Mouse (Mus musculus) midbrain, embryonic 12.5 days (tissue): ENCODE results near the gene Atox1. TPM values are rescaled to one million over a fixed set of nuclear protein-coding genes. Genes with fewer than 3 reads are reported as not detected.
A peak's percentile ranks its signal among the peaks of the same experiment; 100 is the strongest.

Source experiments
- ATAC-seq: fragments of 200-750 bp; cut with Nextera tagmentation; 2 replicates; pipeline ENCODE4 v1.8.0; 2017; ENCODE audit warnings: low read depth, moderate TSS enrichment, moderate library complexity; ENCODE audit not compliant: low FRiP score
- H3K27ac ChIP-seq: fragments of 300-500 bp; sonication (generic); replicated peaks from 2 replicates; pipeline ENCODE4 v1.5.1; 2016; ENCODE audit warnings: mild to moderate bottlenecking
- H3K27me3 ChIP-seq: fragments of 300-500 bp; sonication (generic); 2 replicates; pipeline ENCODE4 v1.6.1; 2016; ENCODE audit warnings: mild to moderate bottlenecking
- H3K36me3 ChIP-seq: fragments of 300-500 bp; sonication (generic); 2 replicates; pipeline ENCODE4 v1.6.1; 2016
- H3K4me1 ChIP-seq: fragments of 300-500 bp; sonication (generic); 2 replicates; pipeline ENCODE4 v1.6.1; 2016
- H3K4me2 ChIP-seq: fragments of 300-500 bp; sonication (generic); replicated peaks from 2 replicates; pipeline ENCODE4 v1.6.1; 2016; ENCODE audit warnings: mild to moderate bottlenecking, moderate library complexity
- H3K4me3 ChIP-seq: fragments of 300-500 bp; sonication (generic); 2 replicates; pipeline ENCODE4 v1.5.1; 2016; ENCODE audit warnings: mild to moderate bottlenecking
- H3K9ac ChIP-seq: fragments of 300-500 bp; sonication (generic); replicated peaks from 2 replicates; pipeline ENCODE4 v1.6.1; 2016; ENCODE audit warnings: mild to moderate bottlenecking, moderate library complexity
- H3K9me3 ChIP-seq: fragments of 300-500 bp; sonication (generic); 2 replicates; pipeline ENCODE4 v1.6.1; 2016; ENCODE audit warnings: mild to moderate bottlenecking
- WGBS: fragments of 180-500 bp; shearing (Covaris S2); methylation state at CpG from one replicate; pipeline ENCODE4 v1.1.7; 2016; 5-methylcytosine and 5-hydroxymethylcytosine counted together
- polyA plus RNA-seq: library from polyadenylated mRNA; unstranded; fragments of >200 nt; fragmentation: Nextera tagmentation; extraction: Ambion mirVana; gene quantifications from 2 replicates; pipeline ENCODE4 v1.2.1, GENCODE M21; 2016

Atox1 gene
- polyA plus RNA-seq, 1 experiment from 2014 or later, result 237 TPM

DNA sequence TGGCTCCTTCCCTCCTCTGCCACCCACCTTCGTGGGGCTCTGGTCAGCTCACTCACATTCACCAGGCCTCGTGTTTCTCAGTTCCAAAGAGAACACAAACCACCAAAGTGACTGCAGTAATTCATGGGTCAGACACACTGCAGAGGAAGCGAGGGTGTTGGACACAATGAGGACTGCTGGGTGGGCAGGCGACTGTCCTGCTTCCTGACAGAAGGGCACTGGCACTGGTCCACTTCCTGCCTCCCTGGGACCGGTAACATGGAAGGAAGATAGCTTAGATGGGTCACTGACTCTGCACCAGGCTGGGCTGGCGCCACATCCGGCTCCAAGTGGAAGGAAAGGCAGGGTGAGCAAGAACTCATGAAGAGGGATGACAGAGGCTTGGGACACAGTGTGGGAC lies 11.5 kb downstream of the Atox1 start:
- 82% methylated on average over 7 of the region's 7 CpGs for WGBS
- ATAC-seq, result no peak
- H3K27ac ChIP-seq, result no peak overlapping the region
- no peaks in the 10 kb centered on the region for H3K9me3 ChIP-seq
- H3K36me3 ChIP-seq, result peaks cover 28% of the 10 kb centered on the region
- H3K9ac ChIP-seq, result no peak overlapping the region
- H3K4me2 ChIP-seq, result no peak overlapping the region
- H3K27me3 ChIP-seq, result no peaks in the 10 kb centered on the region
- H3K4me1 ChIP-seq, result no peaks in the 10 kb centered on the region
- no peak overlapping the region for H3K4me3 ChIP-seq

DNA sequence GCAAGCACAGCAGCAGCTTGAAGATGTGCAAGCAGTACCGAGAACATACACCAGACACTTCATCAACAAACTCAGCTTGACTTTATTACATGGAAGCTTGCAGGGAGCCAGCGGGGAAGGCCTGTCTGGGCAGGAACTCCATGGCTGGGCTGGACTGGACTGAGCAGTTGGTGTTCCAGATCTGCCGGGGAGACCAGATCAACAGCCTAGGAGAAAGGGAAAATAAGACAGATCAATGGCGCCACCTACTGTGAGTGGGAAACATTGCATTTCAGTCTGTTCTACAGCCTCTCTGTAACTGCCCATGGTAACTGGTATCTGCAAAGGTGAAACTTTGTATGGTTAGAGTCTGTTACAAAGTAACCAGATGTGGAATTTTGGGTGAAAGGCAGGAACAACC lies 14.5 kb downstream of the Atox1 start:
- no peak overlapping the region for H3K4me3 ChIP-seq
- H3K27ac ChIP-seq, result no peak overlapping the region
- H3K4me1 ChIP-seq, result no peaks in the 10 kb centered on the region
- no peaks in the 10 kb centered on the region for H3K27me3 ChIP-seq
- ATAC-seq, result peak; percentile 38; the same call in 1 of the 2 replicates
- H3K36me3 ChIP-seq, result peaks cover 25% of the 10 kb centered on the region
- WGBS, result 30% methylated on average over 4 of the region's 4 CpGs
- H3K9me3 ChIP-seq, result no peaks in the 10 kb centered on the region
- H3K9ac ChIP-seq, result no peak overlapping the region
- no peak overlapping the region for H3K4me2 ChIP-seq

DNA sequence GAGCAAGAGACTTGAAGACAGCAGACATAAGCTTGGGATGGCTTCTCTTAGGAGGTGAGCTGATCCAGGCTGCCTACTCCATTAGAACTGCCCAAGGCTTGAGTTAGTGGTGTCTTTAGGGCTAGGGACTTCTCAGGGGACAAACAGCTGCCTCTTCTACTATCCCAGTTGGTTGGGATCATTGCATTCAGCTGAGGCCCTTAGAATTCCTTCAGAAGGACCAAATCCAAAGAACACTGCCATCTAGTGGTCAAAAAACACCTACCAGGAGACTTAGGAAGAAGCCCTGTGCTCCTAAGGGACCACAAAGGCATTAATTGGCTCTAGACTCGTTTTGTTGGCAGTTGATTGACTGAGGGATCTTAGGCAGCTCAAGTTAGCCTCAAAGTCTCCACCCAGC lies 16.3 kb downstream of the Atox1 start:
- H3K9ac ChIP-seq, result no peak overlapping the region
- WGBS, result 11% methylated on average over 1 of the region's 1 CpGs
- H3K4me3 ChIP-seq, result no peak overlapping the region
- no peaks in the 10 kb centered on the region for H3K4me1 ChIP-seq
- peaks cover 13% of the 10 kb centered on the region for H3K36me3 ChIP-seq
- no peaks in the 10 kb centered on the region for H3K27me3 ChIP-seq
- no peak overlapping the region for H3K4me2 ChIP-seq
- ATAC-seq, result no peak
- H3K9me3 ChIP-seq, result no peaks in the 10 kb centered on the region
- no peak overlapping the region for H3K27ac ChIP-seq

DNA sequence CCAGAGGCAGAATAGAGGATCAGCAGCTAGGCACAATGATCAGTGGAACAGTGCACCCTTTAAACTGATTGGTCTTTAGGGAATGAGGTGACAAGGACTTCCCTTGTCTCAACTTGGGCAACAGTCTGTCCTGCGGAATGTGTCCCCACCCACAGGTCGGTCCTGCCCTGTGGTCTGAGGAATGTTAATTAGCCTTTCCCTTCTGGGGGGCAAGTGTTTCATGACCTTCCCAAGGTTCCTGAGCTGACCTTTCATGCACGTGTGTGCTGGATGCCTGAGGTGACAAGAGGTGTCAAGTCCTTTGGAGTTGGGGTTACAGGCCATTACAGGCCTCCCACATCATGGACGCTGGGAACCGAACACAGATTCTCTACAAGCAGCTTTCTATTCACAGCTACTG lies 21.3 kb downstream of the Atox1 start:
- no peak overlapping the region for H3K27ac ChIP-seq
- 65% methylated on average over 5 of the region's 5 CpGs for WGBS
- no peaks in the 10 kb centered on the region for H3K36me3 ChIP-seq
- no peaks in the 10 kb centered on the region for H3K4me1 ChIP-seq
- no peak overlapping the region for H3K9ac ChIP-seq
- ATAC-seq, result no peak
- H3K4me2 ChIP-seq, result no peak overlapping the region
- H3K9me3 ChIP-seq, result no peaks in the 10 kb centered on the region
- no peaks in the 10 kb centered on the region for H3K27me3 ChIP-seq
- no peak overlapping the region for H3K4me3 ChIP-seq

DNA sequence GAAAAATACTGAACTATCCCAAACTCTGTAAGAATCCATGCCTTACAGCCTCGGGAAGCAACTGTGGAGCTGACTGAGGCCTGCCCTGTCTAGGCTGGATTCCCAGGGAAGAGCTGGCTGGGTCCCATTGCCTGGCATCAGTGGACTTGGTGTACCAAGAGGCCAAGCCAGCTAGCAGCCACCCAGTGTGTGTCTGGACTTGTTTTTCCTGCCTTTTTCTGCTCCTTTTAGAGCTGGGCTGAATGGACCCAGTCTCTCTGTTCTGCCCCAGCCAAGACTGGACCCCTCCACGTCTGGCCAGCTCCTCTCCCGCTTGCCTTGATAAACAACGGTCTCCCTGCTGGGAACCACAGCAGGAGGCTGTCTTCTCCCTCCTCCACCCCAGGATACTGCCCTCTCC lies 23.0 kb downstream of the Atox1 start:
- Histone ChIP-seq H3K4me1 (no peaks in the 10 kb centered on the region), H3K27ac (no peak overlapping the region), H3K4me2 (no peak overlapping the region), H3K9me3 (no peaks in the 10 kb centered on the region), H3K4me3 (no peak overlapping the region), H3K27me3 (no peaks in the 10 kb centered on the region), H3K36me3 (no peaks in the 10 kb centered on the region), H3K9ac (no peak overlapping the region)
- ATAC-seq, result no peak
- 45% methylated on average over 4 of the region's 4 CpGs for WGBS

DNA sequence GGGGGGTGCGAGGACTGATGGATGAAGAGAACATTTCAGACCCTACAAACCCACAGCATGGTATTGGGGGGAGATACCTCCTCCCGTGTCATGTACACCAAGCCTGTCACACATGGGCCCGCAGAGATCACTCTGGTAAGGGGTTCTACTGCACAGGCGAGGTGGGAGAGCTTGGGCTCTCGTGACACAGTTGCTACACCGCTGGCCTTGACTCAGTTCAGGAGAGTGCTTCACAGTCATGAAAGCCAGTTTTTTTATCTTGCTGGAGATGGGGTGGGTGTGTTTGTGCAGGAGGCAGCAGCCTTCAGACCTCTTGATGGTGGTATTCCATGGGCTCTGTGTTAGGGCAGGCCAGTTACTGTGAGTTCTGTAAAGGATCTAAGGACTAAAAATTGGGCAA lies 24.9 kb downstream of the Atox1 start:
- Histone ChIP-seq H3K27ac (no peak overlapping the region), H3K4me2 (no peak overlapping the region), H3K9ac (no peak overlapping the region), H3K27me3 (no peaks in the 10 kb centered on the region), H3K4me3 (no peak overlapping the region), H3K9me3 (no peaks in the 10 kb centered on the region), H3K4me1 (no peaks in the 10 kb centered on the region), H3K36me3 (no peaks in the 10 kb centered on the region)
- no peak for ATAC-seq
- 86% methylated on average over 6 of the region's 6 CpGs for WGBS

DNA sequence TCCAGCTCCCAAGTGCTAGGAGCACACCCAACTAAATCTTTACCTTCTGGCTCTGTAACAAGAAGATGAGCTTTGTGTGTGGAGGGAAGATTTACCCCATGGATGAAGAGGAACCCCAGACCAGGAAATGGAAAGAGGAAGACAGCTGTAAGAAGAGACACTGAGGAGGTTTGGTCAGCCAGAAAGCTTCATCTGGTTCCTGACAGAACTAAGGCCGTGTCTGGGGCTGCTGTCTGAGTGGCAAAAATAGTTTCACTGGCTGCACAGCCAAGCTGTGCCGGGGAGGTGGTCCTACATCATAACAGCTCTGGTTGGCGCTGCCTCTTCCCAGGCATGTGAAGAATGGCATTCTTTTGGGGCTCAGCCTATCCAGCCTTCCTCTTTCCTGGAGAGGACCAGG lies 28.1 kb downstream of the Atox1 start:
- Histone ChIP-seq H3K9ac (no peak overlapping the region), H3K4me3 (no peak overlapping the region), H3K27me3 (no peaks in the 10 kb centered on the region), H3K36me3 (no peaks in the 10 kb centered on the region), H3K9me3 (no peaks in the 10 kb centered on the region), H3K4me1 (peaks cover 6% of the 10 kb centered on the region), H3K4me2 (no peak overlapping the region), H3K27ac (no peak overlapping the region)
- 84% methylated on average over 3 of the region's 3 CpGs for WGBS
- ATAC-seq, result no peak

DNA sequence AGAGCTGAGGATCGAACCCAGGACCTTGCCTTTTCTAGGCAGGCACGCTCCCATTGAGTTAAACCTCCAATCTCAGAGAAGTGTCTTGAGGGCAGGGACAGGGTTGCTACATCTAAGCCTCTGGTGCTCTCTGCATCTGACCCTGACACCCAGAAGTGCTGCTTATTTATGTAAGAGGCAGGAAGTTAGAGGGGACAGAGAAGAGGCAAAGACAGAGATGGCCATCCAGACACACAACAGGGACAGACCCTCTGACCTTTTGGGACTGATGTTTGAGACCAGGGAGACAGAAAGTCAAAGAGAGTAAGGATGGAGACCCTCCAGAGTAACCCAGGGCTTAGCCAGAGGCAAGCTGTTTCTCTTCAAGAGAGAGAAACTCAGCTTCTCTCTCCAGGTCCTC lies 31.1 kb downstream of the Atox1 start:
- WGBS, result 87% methylated on average over 2 of the region's 2 CpGs

DNA sequence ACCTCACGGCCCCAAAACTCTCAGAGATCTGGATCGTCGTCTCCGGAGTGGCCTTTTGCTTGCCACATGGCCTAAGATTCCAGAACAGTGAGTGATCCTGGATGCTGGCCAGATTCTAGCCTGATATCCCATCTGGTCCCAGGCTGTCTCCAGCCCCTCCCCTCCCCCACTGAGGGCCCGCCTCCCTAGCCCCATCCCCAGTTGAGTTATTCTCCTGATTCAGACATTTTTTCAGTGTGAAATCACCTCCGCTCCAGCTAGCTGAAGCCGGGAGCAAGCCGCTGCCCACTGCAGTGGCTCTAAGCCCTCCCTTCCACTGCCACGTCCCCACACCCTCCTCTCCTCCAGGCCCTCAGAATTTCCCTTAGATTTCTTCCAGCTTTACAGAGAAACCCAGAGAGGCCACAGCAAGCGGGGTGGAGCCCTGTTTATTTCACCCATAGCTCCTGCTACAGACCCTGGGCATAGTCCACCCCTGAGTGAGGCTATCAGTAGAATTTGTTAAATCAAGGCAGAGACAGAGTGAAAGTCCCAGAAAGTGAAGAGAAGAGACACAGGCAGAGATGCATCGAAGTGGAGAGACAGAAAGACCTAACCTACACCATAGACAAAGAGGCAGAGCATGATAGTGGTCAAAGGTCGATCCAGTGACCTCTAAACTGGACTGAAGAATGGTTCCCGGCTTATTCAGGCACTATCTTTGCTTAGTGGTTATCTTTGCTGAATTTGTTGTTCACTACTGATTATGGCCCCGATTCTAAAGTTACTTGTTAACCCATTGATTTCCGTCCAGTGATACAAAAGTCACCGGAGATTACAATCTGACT lies 32.6 kb downstream of the Atox1 start:
- peaks cover 30% of the 10 kb centered on the region for H3K4me1 ChIP-seq
- no peaks in the 10 kb centered on the region for H3K36me3 ChIP-seq
- H3K27ac ChIP-seq, result peak overlapping the region; percentile 60
- H3K9ac ChIP-seq, result no peak overlapping the region
- no peaks in the 10 kb centered on the region for H3K27me3 ChIP-seq
- peak; percentile 67 for ATAC-seq
- H3K4me3 ChIP-seq, result no peak overlapping the region
- H3K9me3 ChIP-seq, result no peaks in the 10 kb centered on the region
- WGBS, result 37% methylated on average over 16 of the region's 16 CpGs
- no peak overlapping the region for H3K4me2 ChIP-seq

More for the DNA sequence above, 31.1 kb downstream of the Atox1 start:
- no peak overlapping the region for H3K4me3 ChIP-seq
- no peaks in the 10 kb centered on the region for H3K9me3 ChIP-seq
- H3K36me3 ChIP-seq, result no peaks in the 10 kb centered on the region
- H3K9ac ChIP-seq, result no peak overlapping the region
- H3K4me2 ChIP-seq, result no peak overlapping the region
- peaks cover 15% of the 10 kb centered on the region for H3K4me1 ChIP-seq
- H3K27me3 ChIP-seq, result no peaks in the 10 kb centered on the region
- ATAC-seq, result no peak
- no peak overlapping the region for H3K27ac ChIP-seq

DNA sequence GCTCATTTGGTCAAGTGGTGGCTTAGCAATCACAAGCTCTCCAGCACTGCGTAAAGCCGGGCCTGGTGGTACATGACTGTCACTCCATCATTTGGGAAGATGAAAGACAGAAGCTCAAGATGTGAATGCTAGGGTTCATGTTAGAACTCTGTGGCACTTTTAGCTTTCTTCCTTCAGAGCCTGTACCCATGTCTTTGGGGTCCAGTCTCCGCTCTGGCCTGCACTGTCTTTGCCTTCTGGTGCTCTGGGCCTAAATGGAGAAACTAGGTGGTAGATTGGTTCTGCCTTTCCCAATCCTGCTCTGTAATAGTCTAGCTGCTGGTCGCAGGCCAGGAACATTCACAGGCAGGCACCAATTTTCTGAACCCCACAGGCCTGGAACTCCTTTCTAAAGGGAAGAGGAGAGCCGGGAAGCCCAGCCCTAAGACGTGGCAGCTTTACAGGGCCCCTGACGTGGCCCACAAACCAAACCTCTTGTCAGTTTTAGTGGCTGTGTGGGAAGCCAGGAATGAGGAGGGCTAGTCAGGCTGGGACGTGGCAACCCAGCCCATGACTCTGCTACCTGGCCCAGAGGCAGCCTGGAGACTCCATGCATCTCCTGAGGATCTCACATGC lies 36.2 kb downstream of the Atox1 start:
- H3K9ac ChIP-seq, result no peak overlapping the region
- H3K4me3 ChIP-seq, result no peak overlapping the region
- H3K27ac ChIP-seq, result no peak overlapping the region; the same call in 1 of the 2 replicates
- H3K36me3 ChIP-seq, result no peaks in the 10 kb centered on the region
- H3K4me2 ChIP-seq, result no peak overlapping the region
- peaks cover 38% of the 10 kb centered on the region for H3K4me1 ChIP-seq
- ATAC-seq, result no peak
- peaks cover 4% of the 10 kb centered on the region; the same call in 1 of the 2 replicates for H3K27me3 ChIP-seq
- no peaks in the 10 kb centered on the region for H3K9me3 ChIP-seq
- 74% methylated on average over 8 of the region's 8 CpGs for WGBS

DNA sequence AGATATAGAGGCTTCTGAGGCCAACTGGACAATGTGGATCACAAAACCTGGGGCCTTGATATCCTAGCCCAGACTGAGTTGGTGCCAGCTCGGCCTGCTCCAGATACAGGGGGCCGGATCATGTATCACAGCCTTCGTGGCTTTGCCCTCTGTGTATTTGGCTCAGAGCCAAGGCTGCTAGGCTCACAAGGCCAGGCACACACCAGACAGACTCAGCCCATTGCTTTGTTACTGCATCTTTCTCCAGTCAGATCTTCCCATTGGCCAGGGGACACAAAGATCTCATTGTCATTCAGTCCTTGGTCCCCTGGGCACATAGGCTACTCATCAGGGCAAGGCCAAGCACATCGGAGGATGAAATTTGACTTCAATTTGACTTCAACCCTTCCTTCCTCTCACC lies 37.3 kb downstream of the Atox1 start:
- Histone ChIP-seq H3K4me3 (no peak overlapping the region), H3K4me2 (no peak overlapping the region), H3K9ac (no peak overlapping the region), H3K4me1 (peaks cover 49% of the 10 kb centered on the region), H3K36me3 (no peaks in the 10 kb centered on the region), H3K9me3 (no peaks in the 10 kb centered on the region), H3K27me3 (peaks cover 4% of the 10 kb centered on the region; the same call in 1 of the 2 replicates), H3K27ac (peak overlapping the region; percentile 80)
- 16% methylated on average over 4 of the region's 4 CpGs for WGBS
- ATAC-seq, result peak; percentile 83

DNA sequence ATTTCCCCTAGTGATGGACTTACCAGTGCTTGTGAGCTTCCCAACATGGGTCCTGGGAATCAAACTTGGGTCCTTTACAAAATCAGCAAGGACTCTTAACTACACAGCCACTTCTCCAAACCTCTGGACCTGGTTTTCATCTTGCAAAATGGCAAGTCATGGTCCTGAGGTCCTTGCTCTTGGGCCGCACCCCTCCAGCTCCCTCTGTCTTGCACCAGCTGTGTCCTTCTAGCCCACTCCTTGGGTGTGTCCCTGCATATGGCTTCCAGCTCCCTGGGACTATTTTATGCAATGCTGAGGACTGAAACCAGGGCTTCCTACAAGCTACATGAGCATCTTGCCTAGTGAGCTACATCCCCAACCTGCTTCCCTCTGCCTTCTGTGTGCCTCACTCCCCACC lies 38.1 kb downstream of the Atox1 start, which contains the start of gene Sparc:
Sparc (minus strand) TSS at position 206 of the 400 bp plus-strand sequence.
- ATAC-seq, result no peak
- peaks cover 4% of the 10 kb centered on the region; the same call in 1 of the 2 replicates for H3K27me3 ChIP-seq
- H3K9ac ChIP-seq, result no peak within 1 kb of the TSS
- no peaks in the 10 kb centered on the region for H3K9me3 ChIP-seq
- no peak within 1 kb of the TSS for H3K4me2 ChIP-seq
- peaks cover 50% of the 10 kb centered on the region for H3K4me1 ChIP-seq
- WGBS, result 93% methylated on average over 1 of the region's 1 CpGs
- H3K36me3 ChIP-seq, result no peaks in the 10 kb centered on the region
- H3K4me3 ChIP-seq, result no peak within 1 kb of the TSS
- H3K27ac ChIP-seq, result peak within 1 kb of the TSS; percentile 80
